Mouse (Mus musculus): Measurements from ENCODE around the gene Fam193b.

Gene Fam193b

GRCm38 (mm10) chr13:55498906-55499305, 72.0 kb downstream of the Fam193b start:
- DNase-seq (ENCODE audit: low spot score), result no peak

- no peak for DNase-seq (ENCODE audit: low spot score)
These were observed 74.3 kb downstream of the Fam193b start for GRCm38 (mm10) chr13:55496661-55497060.

GRCm38 (mm10) chr13:55495702-55496101, 75.2 kb downstream of the Fam193b start:
- no peak for DNase-seq (ENCODE audit: low spot score)

GRCm38 (mm10) chr13:55494883-55495621, 75.9 kb downstream of the Fam193b start:
- DNase-seq (ENCODE audit: low spot score), result no peak

GRCm38 (mm10) chr13:55494257-55494656, 76.7 kb downstream of the Fam193b start:
- DNase-seq (ENCODE audit: low spot score), result no peak
